Mouse (Mus musculus): ENCODE results near the gene Chd2.

DNA sequence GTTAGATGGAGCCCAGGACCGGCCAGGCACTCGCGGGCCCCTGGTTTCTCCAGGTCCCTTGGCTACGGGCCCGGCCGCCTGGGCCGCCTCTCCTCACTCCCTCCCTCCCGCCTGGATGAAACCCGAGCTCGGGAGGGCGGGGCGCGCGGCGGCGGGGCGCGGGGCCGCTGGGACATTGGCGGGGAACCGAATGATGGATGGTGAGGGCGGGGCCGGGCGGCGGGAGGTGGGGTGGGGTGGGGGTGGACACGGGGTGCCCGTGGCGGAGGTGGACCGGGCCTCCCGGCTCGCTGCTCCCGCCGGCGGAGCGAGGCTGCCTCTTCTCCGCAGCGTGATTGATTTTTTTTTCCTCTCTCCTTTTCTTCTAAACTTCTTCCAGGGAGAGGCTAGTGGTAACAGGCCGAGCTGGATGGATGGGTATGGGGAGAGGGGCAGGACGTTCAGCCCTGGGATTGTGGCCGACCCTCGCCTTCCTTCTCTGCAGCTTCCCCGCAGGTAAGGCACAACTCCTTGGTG, 150.6 kb downstream of the Chd2 start:
- TF ChIP-seq CTCF (IDR thresholded peaks at IDR 0.05) (no peak), EP300 (IDR thresholded peaks at IDR 0.05; ENCODE audit: insufficient read depth, low read depth, low read length) (no peak)

Data from heart, adult 2 months (tissue).